Mouse (Mus musculus) heart, adult 2 months (tissue): ENCODE measurements at regions not wholly inside any gene's neighbourhood (a gene's known extent, or its start where the extent isn't known, plus 50 kb on each side); places are given as distances from the start of the nearest gene placed in this dataset.

ENCODE experiments used
- CTCF ChIP-seq: fragments of 200-600 bp; IDR thresholded peaks from 2 replicates; pipeline ENCODE4 v1.8.1; 2022; ENCODE audit warnings: antibody characterized with exemption, mild to moderate bottlenecking, moderate library complexity
- EP300 ChIP-seq: fragments of 200-500 bp; IDR thresholded peaks from 2 replicates; pipeline ENCODE4 v1.6.1; 2011; ENCODE audit warnings: low read depth, low read length, control low read depth; ENCODE audit not compliant: insufficient read depth
- POLR2A ChIP-seq: fragments of 200-500 bp; IDR thresholded peaks from 2 replicates; pipeline ENCODE4 v1.6.1; 2011; ENCODE audit warnings: mild to moderate bottlenecking, low read depth, low read length, control low read depth; ENCODE audit not compliant: insufficient read depth

DNA sequence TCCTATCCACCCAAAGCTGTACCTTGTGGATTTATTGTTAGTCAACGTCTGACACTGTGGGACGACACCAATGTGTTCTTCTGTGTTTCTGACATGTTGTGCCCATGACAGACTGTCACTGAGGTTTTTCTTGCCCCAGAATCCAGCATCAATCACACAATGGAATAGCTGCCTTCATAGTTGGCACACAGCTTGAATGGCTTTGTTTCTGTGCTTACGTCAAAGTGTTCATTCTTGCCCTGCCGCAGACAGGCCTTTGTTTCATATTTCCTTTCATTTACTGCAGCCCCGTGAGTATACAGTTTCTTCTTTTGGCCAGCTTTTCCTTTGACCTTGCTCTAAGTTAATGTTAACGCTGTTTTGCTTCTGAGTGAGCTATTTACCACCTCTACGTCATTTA is 78.9 kb upstream of the Dkk2 start:
- TF ChIP-seq POLR2A (no peak), EP300 (no peak), CTCF (no peak)
